Mouse (Mus musculus): Measurements from ENCODE around the gene B9d1. TPM values are rescaled to one million over a fixed set of nuclear protein-coding genes. Genes with fewer than 3 reads are reported as not detected.

B9d1 gene
- polyA plus RNA-seq, 1 experiment, result 42.6 TPM

- no peak for TF ChIP-seq CTCF (IDR thresholded peaks at IDR 0.05; ENCODE audit: borderline replicate concordance, extremely low read depth, insufficient read depth, insufficient read length)
- DNase-seq (ENCODE audit: low read depth), result no peak
These were observed 13.9 kb downstream of the B9d1 start for GRCm38 (mm10) chr11:61518871-61519270.

GRCm38 (mm10) chr11:61519484-61520107 lies 14.7 kb downstream of the B9d1 start:
- TF ChIP-seq CTCF (IDR thresholded peaks at IDR 0.05; ENCODE audit: borderline replicate concordance, extremely low read depth, insufficient read depth, insufficient read length), result no peak
- TF ChIP-seq POLR2A (IDR thresholded peaks at IDR 0.05; ENCODE audit: borderline replicate concordance, extremely low read depth, insufficient read depth, insufficient read length, poor library complexity, severe bottlenecking), result no peak
- DNase-seq (ENCODE audit: low read depth), result no peak

GRCm38 (mm10) chr11:61526872-61527271 lies 21.9 kb downstream of the B9d1 start:
- DNase-seq (ENCODE audit: low read depth), result peak; percentile 42
- TF ChIP-seq CTCF (IDR thresholded peaks at IDR 0.05; ENCODE audit: borderline replicate concordance, extremely low read depth, insufficient read depth, insufficient read length) (no peak), POLR2A (IDR thresholded peaks at IDR 0.05; ENCODE audit: borderline replicate concordance, extremely low read depth, insufficient read depth, insufficient read length, poor library complexity, severe bottlenecking) (no peak)

- DNase-seq (ENCODE audit: low read depth), result peak; percentile 50
- TF ChIP-seq POLR2A (IDR thresholded peaks at IDR 0.05; ENCODE audit: borderline replicate concordance, extremely low read depth, insufficient read depth, insufficient read length, poor library complexity, severe bottlenecking), result no peak
- no peak for TF ChIP-seq CTCF (IDR thresholded peaks at IDR 0.05; ENCODE audit: borderline replicate concordance, extremely low read depth, insufficient read depth, insufficient read length)
These were observed 24.3 kb downstream of the B9d1 start for GRCm38 (mm10) chr11:61529268-61529713.

GRCm38 (mm10) chr11:61532820-61533219 lies 27.9 kb downstream of the B9d1 start:
- TF ChIP-seq CTCF (IDR thresholded peaks at IDR 0.05; ENCODE audit: borderline replicate concordance, extremely low read depth, insufficient read depth, insufficient read length) (no peak), POLR2A (IDR thresholded peaks at IDR 0.05; ENCODE audit: borderline replicate concordance, extremely low read depth, insufficient read depth, insufficient read length, poor library complexity, severe bottlenecking) (no peak)
- no peak for DNase-seq (ENCODE audit: low read depth)

- TF ChIP-seq CTCF (IDR thresholded peaks at IDR 0.05; ENCODE audit: borderline replicate concordance, extremely low read depth, insufficient read depth, insufficient read length) (no peak), POLR2A (IDR thresholded peaks at IDR 0.05; ENCODE audit: borderline replicate concordance, extremely low read depth, insufficient read depth, insufficient read length, poor library complexity, severe bottlenecking) (no peak)
- no peak for DNase-seq (ENCODE audit: low read depth)
These were observed 28.6 kb downstream of the B9d1 start for GRCm38 (mm10) chr11:61533571-61533970.

GRCm38 (mm10) chr11:61535530-61535929 lies 30.6 kb downstream of the B9d1 start:
- DNase-seq (ENCODE audit: low read depth), result no peak
- TF ChIP-seq CTCF (IDR thresholded peaks at IDR 0.05; ENCODE audit: borderline replicate concordance, extremely low read depth, insufficient read depth, insufficient read length) (no peak), POLR2A (IDR thresholded peaks at IDR 0.05; ENCODE audit: borderline replicate concordance, extremely low read depth, insufficient read depth, insufficient read length, poor library complexity, severe bottlenecking) (no peak)

GRCm38 (mm10) chr11:61536952-61537351 lies 32.0 kb downstream of the B9d1 start:
- no peak for DNase-seq (ENCODE audit: low read depth)
- TF ChIP-seq CTCF (IDR thresholded peaks at IDR 0.05; ENCODE audit: borderline replicate concordance, extremely low read depth, insufficient read depth, insufficient read length), result no peak
- no peak for TF ChIP-seq POLR2A (IDR thresholded peaks at IDR 0.05; ENCODE audit: borderline replicate concordance, extremely low read depth, insufficient read depth, insufficient read length, poor library complexity, severe bottlenecking)

- no peak for TF ChIP-seq POLR2A (IDR thresholded peaks at IDR 0.05; ENCODE audit: borderline replicate concordance, extremely low read depth, insufficient read depth, insufficient read length, poor library complexity, severe bottlenecking)
- no peak for TF ChIP-seq CTCF (IDR thresholded peaks at IDR 0.05; ENCODE audit: borderline replicate concordance, extremely low read depth, insufficient read depth, insufficient read length)
These were observed 32.4 kb downstream of the B9d1 start for GRCm38 (mm10) chr11:61537362-61537761.

GRCm38 (mm10) chr11:61540642-61541041 lies 35.7 kb downstream of the B9d1 start:
- DNase-seq (ENCODE audit: low read depth), result no peak
- no peak for TF ChIP-seq CTCF (IDR thresholded peaks at IDR 0.05; ENCODE audit: borderline replicate concordance, extremely low read depth, insufficient read depth, insufficient read length)
- no peak for TF ChIP-seq POLR2A (IDR thresholded peaks at IDR 0.05; ENCODE audit: borderline replicate concordance, extremely low read depth, insufficient read depth, insufficient read length, poor library complexity, severe bottlenecking)

More at GRCm38 (mm10) chr11:61537362-61537761, 32.4 kb downstream of the B9d1 start:
- DNase-seq (ENCODE audit: low read depth), result no peak

GRCm38 (mm10) chr11:61541106-61541505 lies 36.2 kb downstream of the B9d1 start:
- DNase-seq (ENCODE audit: low read depth), result no peak

GRCm38 (mm10) chr11:61545586-61545985 lies 40.6 kb downstream of the B9d1 start:
- no peak for DNase-seq (ENCODE audit: low read depth)
- TF ChIP-seq CTCF (IDR thresholded peaks at IDR 0.05; ENCODE audit: borderline replicate concordance, extremely low read depth, insufficient read depth, insufficient read length) (no peak), POLR2A (IDR thresholded peaks at IDR 0.05; ENCODE audit: borderline replicate concordance, extremely low read depth, insufficient read depth, insufficient read length, poor library complexity, severe bottlenecking) (no peak)

More at GRCm38 (mm10) chr11:61541106-61541505, 36.2 kb downstream of the B9d1 start:
- no peak for TF ChIP-seq CTCF (IDR thresholded peaks at IDR 0.05; ENCODE audit: borderline replicate concordance, extremely low read depth, insufficient read depth, insufficient read length)
- TF ChIP-seq POLR2A (IDR thresholded peaks at IDR 0.05; ENCODE audit: borderline replicate concordance, extremely low read depth, insufficient read depth, insufficient read length, poor library complexity, severe bottlenecking), result no peak

Measured in brain, embryonic 14.5 days (tissue).